Mouse (Mus musculus): ENCODE results near the gene Cyfip2.

The Cyfip2 gene

GRCm38 (mm10) chr11:46276778-46277177 is 35.9 kb downstream of the Cyfip2 start:
- peak; percentile 64 for DNase-seq (ENCODE audit: low spot score)

- DNase-seq (ENCODE audit: low spot score): no peak
These were observed 36.5 kb downstream of the Cyfip2 start for GRCm38 (mm10) chr11:46276168-46276567.

GRCm38 (mm10) chr11:46275302-46275701 is 37.4 kb downstream of the Cyfip2 start:
- DNase-seq (ENCODE audit: low spot score): peak; percentile 86

- no peak for DNase-seq (ENCODE audit: low spot score)
These were observed 38.7 kb downstream of the Cyfip2 start for GRCm38 (mm10) chr11:46273969-46274368.

- no peak for DNase-seq (ENCODE audit: low spot score)
These were observed 40.5 kb downstream of the Cyfip2 start for GRCm38 (mm10) chr11:46272058-46272681.

GRCm38 (mm10) chr11:46269893-46270292 is 42.8 kb downstream of the Cyfip2 start:
- DNase-seq (ENCODE audit: low spot score): no peak

GRCm38 (mm10) chr11:46269391-46269790 is 43.3 kb downstream of the Cyfip2 start:
- no peak for DNase-seq (ENCODE audit: low spot score)

- DNase-seq (ENCODE audit: low spot score): peak; percentile 80
These were observed 43.7 kb downstream of the Cyfip2 start for GRCm38 (mm10) chr11:46268991-46269390.

- no peak for DNase-seq (ENCODE audit: low spot score)
These were observed 47.5 kb downstream of the Cyfip2 start for GRCm38 (mm10) chr11:46265031-46265786.

GRCm38 (mm10) chr11:46264584-46264983 is 48.1 kb downstream of the Cyfip2 start:
- no peak for DNase-seq (ENCODE audit: low spot score)

GRCm38 (mm10) chr11:46263291-46263690 is 49.4 kb downstream of the Cyfip2 start:
- no peak for DNase-seq (ENCODE audit: low spot score)

GRCm38 (mm10) chr11:46262854-46263253 is 49.8 kb downstream of the Cyfip2 start:
- no peak for DNase-seq (ENCODE audit: low spot score)

- no peak for DNase-seq (ENCODE audit: low spot score)
These were observed 53.9 kb downstream of the Cyfip2 start for GRCm38 (mm10) chr11:46258749-46259148.

GRCm38 (mm10) chr11:46258207-46258606 is 54.5 kb downstream of the Cyfip2 start:
- peak; percentile 36 for DNase-seq (ENCODE audit: low spot score)

- no peak for DNase-seq (ENCODE audit: low spot score)
These were observed 57.4 kb downstream of the Cyfip2 start for GRCm38 (mm10) chr11:46255291-46255690.

- DNase-seq (ENCODE audit: low spot score): peak; percentile 76
These were observed 60.7 kb downstream of the Cyfip2 start for GRCm38 (mm10) chr11:46251994-46252393.

- no peak for DNase-seq (ENCODE audit: low spot score)
These were observed 64.3 kb downstream of the Cyfip2 start for GRCm38 (mm10) chr11:46248352-46248751.

GRCm38 (mm10) chr11:46246393-46246792 is 66.3 kb downstream of the Cyfip2 start:
- no peak for DNase-seq (ENCODE audit: low spot score)

GRCm38 (mm10) chr11:46245926-46246325 is 66.7 kb downstream of the Cyfip2 start:
- no peak for DNase-seq (ENCODE audit: low spot score)

- DNase-seq (ENCODE audit: low spot score): no peak
These were observed 67.7 kb downstream of the Cyfip2 start for GRCm38 (mm10) chr11:46244731-46245604.

- DNase-seq (ENCODE audit: low spot score): no peak
These were observed 70.7 kb downstream of the Cyfip2 start for GRCm38 (mm10) chr11:46241985-46242384.

- DNase-seq (ENCODE audit: low spot score): no peak
These were observed 71.4 kb downstream of the Cyfip2 start for GRCm38 (mm10) chr11:46241150-46241673.
